Mouse (Mus musculus) B cell, adult 2 months (primary cell): ENCODE measurements around the gene Gm8300.
"Not testable (repeated sequence)": the region's sequence is repeated elsewhere in the genome, so short reads cannot be mapped to it uniquely, and the experiment has no call there.

ENCODE experiments used
- DNase-seq, 2 experiments: peaks; one replicate each; pipeline ENCODE4 v3.0.0; 2022

Gm8300 gene

DNA sequence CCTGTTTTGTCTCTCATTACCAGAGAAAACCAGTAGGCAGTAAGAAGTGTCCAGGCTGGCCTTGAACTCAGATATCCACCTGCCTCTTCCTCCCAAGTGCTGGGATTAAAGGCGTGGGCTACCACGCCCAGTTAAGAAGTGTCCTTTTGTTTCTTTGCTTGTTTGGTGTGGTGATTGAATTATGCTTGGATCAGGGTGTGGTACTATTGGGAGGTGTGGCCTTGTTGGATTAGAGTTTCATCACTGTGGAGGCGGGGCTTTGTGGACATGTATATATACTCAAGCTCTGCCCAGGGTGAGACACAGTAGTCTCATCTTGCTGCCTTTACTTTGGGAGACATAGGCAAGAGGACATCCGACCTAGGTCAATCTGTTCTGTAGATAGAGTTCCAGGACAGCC lies at the start of gene Gm8300:
TSS of gene Gm8300 (plus strand) at position 301 of the 400 bp plus-strand sequence.
- not testable (repeated sequence) for DNase-seq

- DNase-seq, result no peak
Observed at GRCm38 (mm10) chr12:87464678-87465297, 49.3 kb upstream of the Gm8300 start.

GRCm38 (mm10) chr12:87470263-87471136 lies 43.6 kb upstream of the Gm8300 start:
- no peak for DNase-seq

GRCm38 (mm10) chr12:87471421-87471963 lies 42.6 kb upstream of the Gm8300 start:
- DNase-seq, result peak in 1 of 2 experiments; percentile 11

DNA sequence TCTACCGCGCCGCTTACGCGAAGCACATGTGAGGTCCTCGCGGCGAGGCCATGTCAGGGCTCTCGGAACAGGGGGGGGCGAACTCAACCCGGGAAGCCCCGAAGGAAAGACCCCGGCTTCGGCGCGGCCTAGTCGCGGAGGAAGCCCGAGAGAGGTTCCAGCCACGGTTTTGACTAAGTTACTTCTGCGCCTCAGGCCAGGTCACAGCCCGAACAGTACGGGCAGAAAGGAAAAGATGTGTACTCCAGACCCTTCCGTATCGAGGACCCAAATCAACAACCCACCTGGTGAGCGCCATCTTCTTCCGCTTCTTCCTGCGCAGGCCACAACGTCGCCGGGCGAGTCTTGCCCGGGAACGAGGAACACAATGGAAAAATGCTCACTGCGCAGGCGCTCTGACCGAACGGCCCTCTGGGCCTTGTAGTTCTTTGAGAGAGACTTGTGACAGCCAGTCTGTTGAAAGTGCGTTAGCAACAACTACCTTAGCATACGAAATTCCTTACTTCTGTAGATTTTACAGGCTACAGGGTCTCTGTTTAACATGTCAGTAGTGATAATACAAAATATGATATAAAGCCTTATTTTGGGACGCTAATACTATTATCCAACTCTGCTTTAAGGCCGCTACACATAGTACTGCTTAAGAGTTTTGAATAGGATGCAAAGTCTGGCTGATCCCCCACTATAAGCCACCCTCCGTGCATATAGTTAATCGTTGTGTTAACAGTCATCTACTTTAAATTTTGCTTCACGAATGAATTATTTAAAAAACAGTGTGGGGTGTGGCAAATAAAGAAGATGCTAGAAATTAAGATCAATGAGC lies 41.9 kb upstream of the Gm8300 start, which contains the start of gene Snw1:
TSS of gene Snw1 (minus strand) at position 311 of the 823 bp plus-strand sequence.
- DNase-seq, result peak; percentile 93

DNA sequence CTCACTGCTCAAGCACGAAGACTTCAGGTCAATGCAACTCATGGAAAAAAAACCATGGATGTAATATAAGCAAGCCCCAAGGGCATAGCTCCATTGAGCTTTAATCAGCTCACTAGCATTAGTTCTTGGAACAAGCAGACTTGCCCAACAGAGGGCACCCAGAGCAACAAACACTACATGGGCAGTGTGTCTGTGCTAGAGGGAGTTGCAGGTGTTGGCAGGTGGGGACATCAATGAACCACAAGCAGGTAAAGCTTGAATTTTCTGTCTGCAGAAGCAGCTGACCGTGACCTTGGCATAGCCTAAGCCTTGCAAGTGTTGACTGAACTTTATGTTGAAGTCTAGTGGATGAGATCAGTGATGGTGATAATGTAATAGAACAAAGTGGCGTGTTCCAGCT lies 39.4 kb upstream of the Gm8300 start:
- no peak for DNase-seq

GRCm38 (mm10) chr12:87482482-87482881 lies 31.6 kb upstream of the Gm8300 start:
- not testable (repeated sequence) for DNase-seq

- not testable (repeated sequence) for DNase-seq
Observed at GRCm38 (mm10) chr12:87488683-87489082, 25.4 kb upstream of the Gm8300 start.

- DNase-seq, result not testable (repeated sequence)
Observed at GRCm38 (mm10) chr12:87494421-87494820, 19.7 kb upstream of the Gm8300 start, which contains the start of gene Gm5788. TSS of gene Gm5788 (plus strand) at chr12:87494721.

DNA sequence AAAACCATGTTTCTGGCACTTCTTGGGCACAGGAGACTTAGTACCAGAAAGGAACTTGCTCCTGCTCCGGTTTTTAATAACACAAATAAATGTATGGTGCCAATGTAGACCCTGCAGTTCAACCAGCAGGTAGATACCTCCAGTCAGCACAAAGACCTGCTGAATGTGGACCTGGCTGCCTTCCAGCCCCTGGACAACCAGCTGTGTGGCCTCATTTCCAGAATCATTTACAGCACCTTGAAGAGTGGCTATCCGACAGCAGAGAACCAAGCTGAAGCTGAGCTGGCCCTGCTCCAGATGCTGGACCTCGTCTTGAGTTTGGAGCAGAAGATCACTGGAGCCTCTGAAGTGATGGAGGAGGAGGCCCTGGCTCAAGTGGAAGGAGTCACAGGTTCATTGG lies 5.5 kb downstream of the Gm8300 start:
- DNase-seq, result not testable (repeated sequence)

- DNase-seq, result no peak
Observed at GRCm38 (mm10) chr12:87543927-87544326, 29.8 kb downstream of the Gm8300 start.

DNA sequence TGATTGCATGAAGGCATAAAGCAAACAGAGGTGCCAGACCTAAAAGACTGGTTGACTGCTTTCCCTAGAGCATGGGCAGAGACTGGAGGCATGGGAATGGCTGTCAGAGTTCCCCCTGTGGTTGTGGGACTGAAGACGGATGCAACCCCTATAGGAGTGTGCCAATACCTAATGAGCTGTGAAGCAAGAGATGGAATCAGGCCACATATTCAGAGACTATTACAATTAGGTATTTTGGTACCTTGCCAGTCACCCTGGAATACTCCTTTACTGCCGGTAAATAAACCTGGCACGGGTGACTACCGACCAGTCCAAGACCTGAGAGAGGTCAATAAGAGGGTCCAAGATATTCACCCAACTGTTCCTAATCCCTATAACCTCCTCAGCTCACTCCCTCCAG lies 36.5 kb downstream of the Gm8300 start:
- DNase-seq, result not testable (repeated sequence)
